Mouse (Mus musculus): ENCODE data around the gene Ntrk2.

- no peak for TF ChIP-seq POLR2A (IDR thresholded peaks at IDR 0.05; ENCODE audit: borderline replicate concordance, extremely low read depth, insufficient read depth, insufficient read length, poor library complexity, severe bottlenecking)
- TF ChIP-seq CTCF (IDR thresholded peaks at IDR 0.05; ENCODE audit: borderline replicate concordance, extremely low read depth, insufficient read depth, insufficient read length): no peak
Measured at GRCm38 (mm10) chr13:58826356-58827197, 20.2 kb downstream of the Ntrk2 start.
